Mouse (Mus musculus): ENCODE measurements around the gene Frmpd2. TPM values are rescaled to one million over a fixed set of nuclear protein-coding genes. Genes with fewer than 3 reads are reported as not detected.

Frmpd2 gene
- total and polyA plus RNA-seq, 2 experiments: not detected

- no peaks in the 10 kb centered on the region for H3K36me3 ChIP-seq (ENCODE audit: control insufficient read depth, insufficient read depth, low read length)
- no peak for TF ChIP-seq CTCF (IDR thresholded peaks at IDR 0.05; ENCODE audit: low read depth, low read length)
- TF ChIP-seq POLR2A (IDR thresholded peaks at IDR 0.05; ENCODE audit: extremely low read depth, insufficient read depth, low read length): no peak
- no peak for DNase-seq (ENCODE audit: extremely low read depth, low read depth, low spot score)
- no peak overlapping the region for H3K4me3 ChIP-seq (ENCODE audit: insufficient read depth, low read depth, low read length)
- WGBS: 61% methylated on average over 3 of the region's 3 CpGs
- H3K27me3 ChIP-seq (ENCODE audit: control insufficient read depth, insufficient read depth, low read length): no peaks in the 10 kb centered on the region
- H3K9ac ChIP-seq (ENCODE audit: low read depth, low read length): no peak overlapping the region
- no peaks in the 10 kb centered on the region for H3K4me1 ChIP-seq (ENCODE audit: control insufficient read depth, insufficient read depth, low read length)
- no peaks in the 10 kb centered on the region for H3K79me2 ChIP-seq (ENCODE audit: control insufficient read depth, insufficient read depth, low read length)
- no peak overlapping the region for H3K27ac ChIP-seq (replicated peaks; ENCODE audit: insufficient read depth, low read depth, low read length)
Measured at GRCm38 (mm10) chr14:33548650-33549049, 77.2 kb downstream of the Frmpd2 start.

- H3K27ac ChIP-seq (replicated peaks; ENCODE audit: insufficient read depth, low read depth, low read length): no peak overlapping the region
- H3K9ac ChIP-seq (ENCODE audit: low read depth, low read length): no peak overlapping the region
- no peaks in the 10 kb centered on the region for H3K27me3 ChIP-seq (ENCODE audit: control insufficient read depth, insufficient read depth, low read length)
- H3K4me3 ChIP-seq (ENCODE audit: insufficient read depth, low read depth, low read length): no peak overlapping the region
- DNase-seq (ENCODE audit: extremely low read depth, low read depth, low spot score): no peak
- H3K36me3 ChIP-seq (ENCODE audit: control insufficient read depth, insufficient read depth, low read length): no peaks in the 10 kb centered on the region
- H3K79me2 ChIP-seq (ENCODE audit: control insufficient read depth, insufficient read depth, low read length): no peaks in the 10 kb centered on the region
- 73% methylated on average over 6 of the region's 6 CpGs for WGBS
- TF ChIP-seq CTCF (IDR thresholded peaks at IDR 0.05; ENCODE audit: low read depth, low read length): no peak
- TF ChIP-seq POLR2A (IDR thresholded peaks at IDR 0.05; ENCODE audit: extremely low read depth, insufficient read depth, low read length): no peak
- H3K4me1 ChIP-seq (ENCODE audit: control insufficient read depth, insufficient read depth, low read length): no peaks in the 10 kb centered on the region
Measured at GRCm38 (mm10) chr14:33549856-33550255, 78.4 kb downstream of the Frmpd2 start.

- Histone ChIP-seq H3K27ac (replicated peaks; ENCODE audit: insufficient read depth, low read depth, low read length) (no peak overlapping the region), H3K79me2 (ENCODE audit: control insufficient read depth, insufficient read depth, low read length) (no peaks in the 10 kb centered on the region), H3K4me1 (ENCODE audit: control insufficient read depth, insufficient read depth, low read length) (no peaks in the 10 kb centered on the region), H3K4me3 (ENCODE audit: insufficient read depth, low read depth, low read length) (no peak overlapping the region), H3K27me3 (ENCODE audit: control insufficient read depth, insufficient read depth, low read length) (no peaks in the 10 kb centered on the region), H3K9ac (ENCODE audit: low read depth, low read length) (no peak overlapping the region), H3K36me3 (ENCODE audit: control insufficient read depth, insufficient read depth, low read length) (no peaks in the 10 kb centered on the region)
- DNase-seq (ENCODE audit: extremely low read depth, low read depth, low spot score): no peak
- no peak for TF ChIP-seq CTCF (IDR thresholded peaks at IDR 0.05; ENCODE audit: low read depth, low read length)
- TF ChIP-seq POLR2A (IDR thresholded peaks at IDR 0.05; ENCODE audit: extremely low read depth, insufficient read depth, low read length): no peak
- 40% methylated on average over 6 of the region's 6 CpGs for WGBS
Measured at GRCm38 (mm10) chr14:33570737-33571136, 99.2 kb downstream of the Frmpd2 start.

- Histone ChIP-seq H3K79me2 (ENCODE audit: control insufficient read depth, insufficient read depth, low read length) (no peaks in the 10 kb centered on the region), H3K4me3 (ENCODE audit: insufficient read depth, low read depth, low read length) (no peak overlapping the region), H3K27me3 (ENCODE audit: control insufficient read depth, insufficient read depth, low read length) (no peaks in the 10 kb centered on the region), H3K4me1 (ENCODE audit: control insufficient read depth, insufficient read depth, low read length) (no peaks in the 10 kb centered on the region), H3K36me3 (ENCODE audit: control insufficient read depth, insufficient read depth, low read length) (no peaks in the 10 kb centered on the region), H3K9ac (ENCODE audit: low read depth, low read length) (no peak overlapping the region), H3K27ac (replicated peaks; ENCODE audit: insufficient read depth, low read depth, low read length) (no peak overlapping the region)
- 73% methylated on average over 3 of the region's 3 CpGs for WGBS
- TF ChIP-seq POLR2A (IDR thresholded peaks at IDR 0.05; ENCODE audit: extremely low read depth, insufficient read depth, low read length) (no peak), CTCF (IDR thresholded peaks at IDR 0.05; ENCODE audit: low read depth, low read length) (no peak)
- no peak for DNase-seq (ENCODE audit: extremely low read depth, low read depth, low spot score)
Measured at GRCm38 (mm10) chr14:33573643-33574042, 102.1 kb downstream of the Frmpd2 start.

GRCm38 (mm10) chr14:33579771-33580484, 108.4 kb downstream of the Frmpd2 start:
- 80% methylated on average over 7 of the region's 7 CpGs for WGBS
- TF ChIP-seq CTCF (IDR thresholded peaks at IDR 0.05; ENCODE audit: low read depth, low read length): no peak
- no peak for TF ChIP-seq POLR2A (IDR thresholded peaks at IDR 0.05; ENCODE audit: extremely low read depth, insufficient read depth, low read length)
- no peak overlapping the region for H3K9ac ChIP-seq (ENCODE audit: low read depth, low read length)
- H3K27me3 ChIP-seq (ENCODE audit: control insufficient read depth, insufficient read depth, low read length): no peaks in the 10 kb centered on the region; the same call in 1 of the 2 replicates
- DNase-seq (ENCODE audit: extremely low read depth, low read depth, low spot score): no peak
- H3K4me3 ChIP-seq (ENCODE audit: insufficient read depth, low read depth, low read length): no peak overlapping the region
- no peaks in the 10 kb centered on the region for H3K36me3 ChIP-seq (ENCODE audit: control insufficient read depth, insufficient read depth, low read length)
- H3K27ac ChIP-seq (replicated peaks; ENCODE audit: insufficient read depth, low read depth, low read length): no peak overlapping the region
- H3K79me2 ChIP-seq (ENCODE audit: control insufficient read depth, insufficient read depth, low read length): no peaks in the 10 kb centered on the region
- no peaks in the 10 kb centered on the region for H3K4me1 ChIP-seq (ENCODE audit: control insufficient read depth, insufficient read depth, low read length)

- Histone ChIP-seq H3K4me3 (ENCODE audit: insufficient read depth, low read depth, low read length) (no peak within 1 kb of the TSS), H3K79me2 (ENCODE audit: control insufficient read depth, insufficient read depth, low read length) (no peaks in the 10 kb centered on the region), H3K4me1 (ENCODE audit: control insufficient read depth, insufficient read depth, low read length) (no peaks in the 10 kb centered on the region), H3K27me3 (ENCODE audit: control insufficient read depth, insufficient read depth, low read length) (no peaks in the 10 kb centered on the region), H3K27ac (replicated peaks; ENCODE audit: insufficient read depth, low read depth, low read length) (no peak within 1 kb of the TSS), H3K36me3 (ENCODE audit: control insufficient read depth, insufficient read depth, low read length) (no peaks in the 10 kb centered on the region), H3K9ac (ENCODE audit: low read depth, low read length) (no peak within 1 kb of the TSS)
- no peak for DNase-seq (ENCODE audit: extremely low read depth, low read depth, low spot score)
- WGBS: 59% methylated on average over 14 of the region's 14 CpGs
- TF ChIP-seq CTCF (IDR thresholded peaks at IDR 0.05; ENCODE audit: low read depth, low read length): no peak
- no peak for TF ChIP-seq POLR2A (IDR thresholded peaks at IDR 0.05; ENCODE audit: extremely low read depth, insufficient read depth, low read length)
Measured at GRCm38 (mm10) chr14:33588951-33589350, 117.5 kb downstream of the Frmpd2 start, which contains the start of gene Ptpn20. Ptpn20 (plus strand) TSS chr14:33589207.

Measured in liver, adult 2 months (tissue).